ENCODE assay signal across 27 mouse cellular contexts in the genomic region with DNA sequence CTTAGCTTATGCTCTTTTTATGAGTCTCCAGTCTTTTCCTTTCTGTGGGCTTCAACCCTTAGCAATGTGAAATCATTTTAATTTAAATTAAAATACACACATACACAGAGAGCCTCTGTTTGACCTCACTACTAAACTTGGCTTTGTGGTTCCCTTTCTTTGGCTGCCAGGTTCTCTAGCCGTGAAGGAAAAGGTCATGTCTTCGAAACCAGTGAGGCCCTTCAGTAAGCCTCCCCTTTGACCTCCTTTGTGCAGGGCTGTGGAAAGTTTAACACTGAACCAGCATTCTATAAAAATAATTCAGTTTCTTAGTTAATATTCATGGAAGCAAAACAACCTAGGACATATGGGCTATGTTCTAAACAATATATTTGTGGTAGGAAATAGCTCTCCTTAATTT.
"Had no signal": no experiment of that assay in that cellular context is flagged by ENCODE, and none has a peak within 500 bp of the region (broad histone marks: within the 10 kb centered on the region; RNA-seq: fewer than 3 reads in every experiment).

No protein-coding gene starts in this region.

- DNase-seq: gastrocnemius, adult 2 months; gastrocnemius, postnatal 10 days; gastrocnemius, postnatal 25 days; heart, postnatal 4 days; kidney, adult 18-20 months; kidney, adult 8-10 months; kidney, postnatal 10 days; kidney, postnatal 25 days; kidney, postnatal 4 days; liver; liver, embryonic 13.5 days had no signal

- H3K4me1 ChIP-seq: hindbrain, embryonic 12.5 days; intestine, embryonic 15.5 days; limb, embryonic 10.5 days; liver, embryonic 13.5 days; liver, embryonic 15.5 days had no signal

- H3K4me3 ChIP-seq: gastrocnemius, adult 2 months; heart, embryonic 13.5 days; heart, embryonic 15.5 days; hindbrain, embryonic 10.5 days; hindbrain, embryonic 12.5 days; intestine, embryonic 15.5 days; layer of hippocampus, adult 2 months; left cerebral cortex, adult 2 months; limb, embryonic 10.5 days; limb, embryonic 12.5 days; liver, embryonic 13.5 days; liver, embryonic 15.5 days had no signal

- H3K9ac ChIP-seq: heart, embryonic 13.5 days; heart, embryonic 15.5 days; hindbrain, embryonic 12.5 days; hindbrain, embryonic 14.5 days; intestine, embryonic 15.5 days; limb, embryonic 12.5 days; liver, embryonic 13.5 days; liver, embryonic 15.5 days had no signal

- H3K27ac ChIP-seq: heart, embryonic 13.5 days; heart, embryonic 15.5 days; hindbrain, embryonic 10.5 days; hindbrain, embryonic 12.5 days; hindbrain, embryonic 14.5 days; intestine, embryonic 15.5 days; layer of hippocampus, adult 2 months; left cerebral cortex, adult 2 months; limb, embryonic 10.5 days; limb, embryonic 12.5 days; liver, embryonic 13.5 days; liver, embryonic 15.5 days had no signal

- H3K36me3 ChIP-seq: heart, embryonic 13.5 days; heart, embryonic 15.5 days; hindbrain, embryonic 10.5 days; hindbrain, embryonic 12.5 days; intestine, embryonic 15.5 days; limb, embryonic 10.5 days; limb, embryonic 12.5 days; liver, embryonic 13.5 days; liver, embryonic 15.5 days had no signal

- H3K9me3 ChIP-seq: heart, embryonic 13.5 days; heart, embryonic 15.5 days; hindbrain, embryonic 10.5 days; hindbrain, embryonic 12.5 days; intestine, embryonic 15.5 days; limb, embryonic 10.5 days; limb, embryonic 12.5 days; liver, embryonic 13.5 days; liver, embryonic 15.5 days had no signal

- H3K4me2 ChIP-seq: heart, embryonic 11.5 days; heart, embryonic 13.5 days; heart, embryonic 15.5 days; hindbrain, embryonic 12.5 days; hindbrain, embryonic 14.5 days; intestine, embryonic 15.5 days; limb, embryonic 12.5 days; liver, embryonic 11.5 days; liver, embryonic 13.5 days; liver, embryonic 15.5 days had no signal

- ATAC-seq: hindbrain, embryonic 16.5 days; inflammation-experienced regulatory T-cells, adult 6 months; intestine, embryonic 15.5 days; intestine, postnatal 0 days had no signal

- H3K27me3 ChIP-seq: heart, embryonic 13.5 days; heart, embryonic 15.5 days; hindbrain, embryonic 12.5 days; intestine, embryonic 15.5 days; limb, embryonic 12.5 days; liver, embryonic 13.5 days; liver, embryonic 15.5 days had no signal
